Mouse (Mus musculus) induced T-regulatory cell, adult 2 months (primary cell): Measurements from ENCODE around the gene Spef1.
"Not testable (repeated sequence)": the region's sequence is repeated elsewhere in the genome, so short reads cannot be mapped to it uniquely, and the experiment has no call there.

Experiments
- DNase-seq: peaks from one replicate; pipeline ENCODE4 v3.0.0-alpha.2; 2012; ENCODE audit warnings: low read depth

Gene Spef1

DNA sequence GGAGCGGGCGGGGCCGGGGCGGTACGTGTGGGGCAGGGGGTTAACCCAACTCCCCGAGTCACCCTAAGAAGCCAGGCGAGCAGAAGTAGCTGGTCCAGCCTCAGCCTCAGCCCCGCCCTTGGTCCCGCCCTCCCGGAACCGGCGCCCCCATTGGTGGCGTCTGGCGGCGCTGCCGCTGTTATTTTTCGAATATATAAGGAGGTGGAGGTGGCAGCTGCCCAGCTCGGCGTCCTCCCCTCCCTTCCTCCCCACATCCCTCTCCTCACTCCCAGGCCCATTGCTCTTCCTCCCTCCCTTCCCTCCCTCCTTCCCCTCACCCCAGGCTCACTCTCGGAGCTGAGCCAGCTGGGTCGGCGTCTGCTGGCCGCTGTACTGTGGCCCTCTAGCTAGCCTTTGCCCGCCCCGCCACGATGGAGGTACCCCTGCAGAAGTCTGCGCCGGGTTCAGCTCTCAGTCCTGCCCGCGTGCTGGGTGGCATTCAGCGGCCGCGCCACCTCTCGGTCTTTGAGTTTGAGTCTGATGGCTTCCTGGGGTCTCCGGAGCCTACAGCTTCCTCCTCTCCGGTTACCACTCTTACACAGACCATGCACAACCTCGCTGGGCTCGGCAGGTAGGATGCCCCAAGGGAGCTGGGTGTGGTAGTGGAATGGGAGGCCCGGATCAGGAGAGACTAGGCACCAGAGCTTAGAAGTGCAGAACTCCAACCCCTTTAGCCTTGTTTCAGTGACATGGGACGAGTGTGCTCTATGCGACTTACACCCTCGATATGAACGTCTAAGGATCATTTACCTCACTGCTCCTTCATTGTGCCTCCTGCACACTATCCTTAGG lies at the start of gene Spef1, which contains the start of gene Cdc25b:
TSS of gene Spef1 (minus strand) at position 512 of the 831 bp plus-strand sequence.
TSS of gene Cdc25b (plus strand) at position 179 of the 831 bp plus-strand sequence.
- DNase-seq, result peak; percentile 93

DNA sequence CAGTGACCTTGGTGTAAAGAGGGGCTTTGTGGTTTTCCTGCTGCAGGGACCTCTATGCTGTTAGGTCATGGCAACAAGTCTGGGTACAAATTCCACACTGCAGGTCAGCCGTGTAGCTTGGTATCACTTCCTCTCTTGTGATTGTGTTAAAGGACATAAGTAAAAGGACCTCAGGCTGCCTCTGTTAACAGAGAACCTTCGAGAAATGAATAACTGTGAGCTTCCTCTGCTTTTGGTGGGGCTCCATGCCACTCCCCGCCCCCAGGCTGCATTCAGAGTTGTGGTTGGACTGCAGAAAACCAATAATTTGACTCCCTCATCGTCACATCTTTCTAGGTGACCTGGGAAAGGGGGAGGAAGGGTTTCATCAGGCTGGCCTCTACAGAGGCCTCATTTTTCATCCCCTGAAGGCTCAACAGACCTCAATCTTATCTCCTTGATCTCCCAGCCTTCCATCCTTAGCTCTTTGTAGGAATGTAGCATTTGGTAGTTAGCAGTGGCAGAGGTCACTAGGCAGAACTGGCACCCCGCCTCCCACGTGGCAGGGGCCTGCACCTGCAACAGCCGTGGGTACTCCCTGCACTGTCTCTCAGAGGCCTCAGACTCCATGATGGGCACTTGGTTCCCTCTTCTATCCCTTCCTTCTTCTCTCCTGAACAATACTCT lies 48.0 kb upstream of the Spef1 start:
- DNase-seq, result peak; percentile 46

DNA sequence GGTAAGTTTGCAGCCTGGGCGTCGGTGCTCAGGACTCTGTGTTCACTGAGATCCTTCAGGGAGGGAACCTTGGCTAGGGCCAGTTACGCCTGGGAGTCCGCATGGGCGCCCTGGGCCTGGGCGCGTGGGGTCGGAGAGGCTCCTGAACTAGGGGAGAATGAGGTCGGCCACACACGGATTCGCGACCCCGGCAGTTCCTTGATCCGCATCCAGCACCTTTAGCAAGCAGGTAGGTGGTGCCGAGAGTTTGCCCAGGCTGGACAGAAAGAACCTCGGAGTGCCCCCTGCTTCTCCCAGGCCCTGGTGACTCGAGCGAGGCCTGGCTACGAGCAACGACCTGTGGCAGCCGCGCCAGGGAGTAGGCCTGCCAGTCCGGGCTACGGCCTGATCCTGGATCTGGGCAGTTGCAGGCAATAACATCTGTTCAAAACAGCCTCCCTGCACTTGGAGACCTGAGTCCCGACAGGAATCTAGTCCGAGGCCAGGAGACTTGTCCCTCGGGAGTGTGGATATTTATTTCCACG lies 47.1 kb upstream of the Spef1 start:
- no peak for DNase-seq

DNA sequence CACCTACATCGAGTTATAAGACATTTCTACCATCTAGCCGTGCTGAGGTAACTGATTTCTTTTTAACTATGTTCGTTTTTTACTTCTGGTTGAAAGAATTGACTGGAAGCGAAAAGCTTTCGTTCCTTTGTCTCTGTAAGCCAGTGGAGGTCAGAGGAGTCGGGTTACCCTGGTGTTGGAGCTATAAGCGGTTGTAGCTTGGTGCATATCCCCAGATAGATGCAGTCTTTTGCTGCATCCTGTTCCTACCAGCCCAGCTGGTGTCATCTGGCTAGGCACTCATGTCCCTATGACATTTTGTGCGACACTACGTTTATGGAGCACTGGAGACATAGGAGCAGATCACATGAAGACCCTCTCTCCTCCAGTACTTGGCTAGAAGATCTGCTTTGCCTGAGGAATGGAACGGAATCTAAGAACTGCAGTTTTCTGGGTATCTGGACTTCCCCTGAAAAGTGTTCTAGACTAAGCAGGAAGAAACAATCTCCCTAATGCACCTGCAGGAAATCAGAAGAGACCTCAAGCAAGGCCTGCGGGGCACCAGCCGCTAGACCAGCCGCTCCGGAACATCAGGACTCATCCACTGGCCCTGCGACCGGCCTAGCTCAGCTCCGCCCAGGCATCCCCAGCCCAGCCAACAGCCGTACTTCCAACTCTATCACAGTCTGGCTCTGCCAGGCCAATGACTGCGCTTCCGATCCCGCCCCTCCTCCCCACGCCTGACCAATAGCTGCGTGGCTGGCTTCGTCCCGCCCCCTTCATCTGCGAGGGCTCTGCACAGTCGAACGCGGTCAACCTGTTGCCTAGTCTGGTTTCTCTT lies 46.4 kb upstream of the Spef1 start, which contains the start of gene Mavs:
TSS of gene Mavs (plus strand) at position 757 of the 820 bp plus-strand sequence.
- DNase-seq, result peak; percentile 97

DNA sequence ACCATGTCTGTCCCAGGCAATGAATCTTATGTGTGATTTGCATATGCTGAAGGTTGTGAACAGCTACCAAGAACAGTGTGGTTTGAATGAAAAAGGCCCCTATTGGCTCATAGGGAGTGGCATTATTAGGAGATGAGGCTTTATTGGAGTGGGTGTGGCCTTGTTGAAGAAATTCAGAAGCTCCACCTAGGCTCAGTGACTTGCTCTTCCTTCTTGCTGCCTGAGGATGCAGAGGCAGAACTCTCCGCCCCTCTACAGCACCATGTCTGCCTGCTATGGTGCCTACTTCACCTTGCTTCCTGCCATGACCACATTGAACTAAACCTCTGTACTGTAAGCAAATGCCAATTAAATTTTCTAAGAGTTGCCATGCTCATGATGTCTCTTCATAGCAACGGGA lies 45.5 kb upstream of the Spef1 start:
- peak; percentile 53 for DNase-seq

DNA sequence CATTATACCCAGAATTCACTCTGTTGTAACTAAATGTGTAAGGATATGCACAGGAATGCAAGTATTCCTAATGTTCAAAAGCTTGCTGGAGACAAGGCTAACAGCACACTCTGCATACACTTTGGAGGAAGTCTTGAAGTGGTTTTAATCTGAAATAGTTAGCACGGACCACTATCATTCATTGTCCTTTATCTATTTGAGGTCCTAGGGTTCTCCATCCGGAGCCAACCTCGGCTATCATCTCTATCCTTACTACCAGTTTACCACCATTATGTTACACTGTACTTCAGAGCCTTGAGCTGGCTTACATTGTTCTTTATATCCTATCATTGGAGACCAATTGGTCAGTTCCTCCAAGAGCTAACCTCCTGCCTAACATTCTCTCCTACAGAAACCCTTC lies 40.2 kb upstream of the Spef1 start:
- no peak for DNase-seq

DNA sequence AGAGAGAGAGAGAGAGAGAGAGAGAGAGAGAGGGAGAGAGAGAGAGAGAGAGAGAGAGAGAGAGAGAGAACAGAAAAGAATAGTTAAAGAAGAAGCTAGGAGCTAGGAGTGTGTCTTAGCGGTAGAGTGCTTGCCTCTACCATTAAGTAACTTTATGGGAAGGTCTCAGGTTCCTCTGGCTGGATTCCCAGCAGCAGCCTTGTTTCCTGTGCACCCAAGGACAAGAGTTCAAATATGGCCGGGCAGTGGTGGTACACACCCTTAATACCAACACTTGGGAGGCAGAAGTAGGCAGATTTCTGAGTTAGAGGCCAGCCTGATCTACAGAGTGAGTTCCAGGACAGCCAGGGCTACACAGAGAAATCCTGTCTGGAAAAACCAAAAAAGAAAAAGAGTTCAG lies 39.6 kb upstream of the Spef1 start:
- not testable (repeated sequence) for DNase-seq

DNA sequence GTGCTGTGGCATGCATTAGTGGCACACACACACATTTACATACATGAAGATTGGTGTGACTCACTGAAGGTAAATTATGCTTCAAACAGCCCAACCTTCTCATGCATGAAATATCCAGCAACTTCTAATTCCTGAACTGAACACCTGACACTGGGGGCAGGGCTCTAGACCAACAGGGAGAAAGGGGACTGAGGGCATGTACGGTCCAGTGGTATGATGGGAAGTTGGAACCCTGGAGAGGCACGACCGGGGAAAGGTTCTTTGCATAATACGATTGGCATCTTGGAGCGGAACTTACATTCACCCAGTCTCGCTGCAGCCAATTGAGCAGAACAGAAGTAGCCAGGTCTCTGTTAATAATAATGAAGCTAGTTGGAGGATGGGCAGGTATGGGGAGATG lies 38.1 kb upstream of the Spef1 start:
- DNase-seq, result no peak

DNA sequence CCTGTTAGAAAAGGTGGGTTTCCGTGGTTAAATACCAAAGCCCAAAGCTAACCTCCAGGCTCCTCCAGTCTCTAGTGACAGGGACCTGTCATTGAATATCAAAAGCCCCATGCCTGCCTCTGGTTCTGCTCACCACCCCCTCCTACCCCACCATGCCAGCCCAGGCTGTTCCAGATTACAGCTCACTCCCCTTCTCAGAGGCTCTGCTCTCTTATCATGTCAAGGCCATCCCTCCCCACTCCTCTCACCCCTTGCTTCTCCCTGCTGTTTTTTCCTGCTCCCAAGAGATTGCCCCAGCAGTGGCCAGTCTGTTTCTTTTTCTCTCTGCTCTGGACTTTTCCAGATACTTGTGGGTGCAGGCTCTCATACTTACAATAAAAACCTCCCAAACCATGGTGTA lies 36.5 kb upstream of the Spef1 start:
- no peak for DNase-seq

DNA sequence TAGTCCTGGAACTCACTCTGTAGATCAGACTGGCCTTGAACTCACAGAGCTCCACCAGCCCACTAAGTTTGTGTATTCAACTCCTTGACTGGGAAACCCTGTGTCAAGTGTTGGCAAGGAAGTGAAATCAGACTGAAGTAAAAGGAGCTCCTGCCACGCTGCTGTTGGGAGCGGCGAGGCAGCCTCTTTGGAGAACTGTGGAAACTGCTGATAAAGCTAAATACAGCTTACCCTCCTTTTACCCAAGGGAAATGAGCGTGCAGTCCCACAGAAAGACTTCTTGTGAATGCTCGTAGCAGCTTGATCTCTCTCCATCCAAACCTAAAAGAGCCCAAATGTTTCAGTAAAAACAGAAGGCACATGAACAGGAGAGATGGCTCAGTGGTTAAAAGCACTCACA lies 35.5 kb upstream of the Spef1 start:
- DNase-seq, result no peak

DNA sequence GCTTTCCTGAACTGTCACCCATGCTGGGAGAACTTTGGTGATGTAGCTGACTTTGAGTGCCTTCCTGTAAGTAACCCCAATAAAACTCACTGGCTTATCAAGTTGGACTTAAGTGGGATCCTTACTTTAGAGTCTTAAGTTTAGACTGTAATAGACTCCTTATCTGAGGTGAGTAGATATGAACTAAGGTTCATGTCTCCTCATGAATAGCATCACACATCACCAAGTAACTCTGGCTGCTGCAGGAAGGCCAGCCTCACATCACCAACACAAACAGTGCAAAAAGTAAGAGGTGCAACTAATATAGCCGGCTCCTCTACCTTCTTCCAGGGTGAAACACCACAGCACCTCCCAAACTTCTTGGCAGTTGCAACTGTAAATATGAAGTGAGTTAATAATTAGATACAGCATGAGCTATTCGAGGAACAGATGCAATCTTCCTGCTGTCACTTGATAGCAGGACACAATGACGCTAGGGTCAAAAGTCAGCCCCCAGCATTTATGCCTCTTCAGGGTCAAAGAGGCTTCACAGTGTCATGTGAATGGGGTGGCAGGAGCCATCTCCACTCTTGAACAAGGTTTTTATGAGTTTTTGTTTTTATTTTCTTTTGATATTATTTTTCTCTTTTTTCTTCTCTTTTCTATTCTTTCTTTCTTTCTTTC lies 34.9 kb upstream of the Spef1 start:
- DNase-seq, result no peak

DNA sequence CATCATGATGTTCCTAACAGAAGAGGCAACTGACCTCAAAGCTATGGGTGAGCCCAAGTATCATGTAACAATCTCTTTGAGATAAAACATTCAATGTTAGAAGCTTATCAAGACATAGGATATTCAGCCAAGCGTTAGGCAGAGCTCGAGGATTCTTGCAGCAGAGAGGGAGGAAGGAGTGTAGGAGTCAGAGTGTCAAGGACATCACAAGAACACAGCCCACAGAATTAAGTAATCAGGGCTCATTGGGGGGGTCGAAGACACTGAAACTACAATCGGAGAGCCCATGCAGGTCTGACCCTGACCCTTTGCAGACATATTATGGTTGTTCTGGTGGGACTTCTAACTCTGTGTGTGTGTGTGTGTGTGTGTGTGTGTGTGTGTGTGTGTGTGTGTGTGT lies 32.9 kb upstream of the Spef1 start:
- DNase-seq, result no peak

DNA sequence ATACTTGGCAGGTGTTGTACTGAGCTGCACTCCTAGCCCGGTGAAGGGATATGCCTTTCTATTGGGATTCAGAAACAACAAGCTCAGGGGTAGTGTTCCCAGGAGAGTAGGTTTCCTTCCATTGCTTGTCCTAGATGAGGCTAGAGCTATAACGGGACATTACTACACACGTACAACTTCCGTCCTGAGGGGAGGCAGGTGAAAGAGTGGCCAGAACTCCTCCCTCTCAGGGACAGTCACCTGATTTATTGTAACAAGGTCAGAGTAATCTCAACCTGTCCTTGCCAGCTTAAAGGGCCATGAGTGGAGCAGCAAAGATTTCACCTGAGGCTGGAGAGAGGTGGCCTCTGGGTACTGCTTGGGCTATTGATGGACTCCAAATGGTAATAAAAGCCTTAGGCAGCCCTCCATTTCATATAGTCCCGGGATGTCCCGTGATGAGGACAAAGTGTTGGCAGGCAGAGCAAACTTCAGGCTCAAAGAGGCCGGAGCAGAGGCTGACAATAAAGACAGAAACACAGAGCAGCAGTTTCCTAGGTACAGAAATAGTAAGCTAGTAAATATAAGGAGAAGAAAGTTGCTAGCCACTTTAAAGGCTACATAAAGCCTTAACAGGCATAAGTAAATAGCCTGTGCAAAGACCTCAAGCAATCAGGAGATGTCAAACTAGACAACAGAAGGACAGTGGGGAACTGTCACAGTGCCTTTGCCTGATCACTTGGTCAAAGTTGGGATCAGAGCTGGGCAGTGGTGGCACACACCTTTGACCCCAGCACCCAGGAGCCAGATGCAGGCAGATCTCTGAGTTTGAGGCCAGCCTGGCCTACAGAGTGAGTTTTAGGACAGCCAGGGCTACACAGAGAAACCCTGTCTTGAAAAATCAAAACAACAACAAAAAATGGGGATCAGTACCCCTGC lies 29.1 kb upstream of the Spef1 start:
- no peak for DNase-seq

DNA sequence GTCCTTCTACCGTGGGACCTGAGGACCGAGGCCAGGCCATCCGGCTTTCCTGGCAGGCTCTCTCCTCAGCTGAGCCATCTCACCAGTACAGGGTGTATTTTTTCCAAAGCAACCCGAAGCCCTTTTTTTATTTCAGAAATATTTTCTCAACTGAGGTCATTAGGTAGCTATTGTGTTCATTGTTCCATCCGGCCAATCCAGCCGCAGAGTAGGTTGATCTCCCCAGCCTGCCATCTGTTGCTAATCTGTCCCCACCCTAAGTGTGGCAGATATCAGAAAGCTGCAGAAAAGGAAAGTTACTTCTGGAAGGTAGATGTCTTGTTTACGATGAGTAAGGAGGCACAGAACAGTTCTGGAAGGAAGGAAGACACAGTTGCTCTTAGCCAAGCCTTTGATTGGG lies 26.7 kb upstream of the Spef1 start:
- no peak for DNase-seq

DNA sequence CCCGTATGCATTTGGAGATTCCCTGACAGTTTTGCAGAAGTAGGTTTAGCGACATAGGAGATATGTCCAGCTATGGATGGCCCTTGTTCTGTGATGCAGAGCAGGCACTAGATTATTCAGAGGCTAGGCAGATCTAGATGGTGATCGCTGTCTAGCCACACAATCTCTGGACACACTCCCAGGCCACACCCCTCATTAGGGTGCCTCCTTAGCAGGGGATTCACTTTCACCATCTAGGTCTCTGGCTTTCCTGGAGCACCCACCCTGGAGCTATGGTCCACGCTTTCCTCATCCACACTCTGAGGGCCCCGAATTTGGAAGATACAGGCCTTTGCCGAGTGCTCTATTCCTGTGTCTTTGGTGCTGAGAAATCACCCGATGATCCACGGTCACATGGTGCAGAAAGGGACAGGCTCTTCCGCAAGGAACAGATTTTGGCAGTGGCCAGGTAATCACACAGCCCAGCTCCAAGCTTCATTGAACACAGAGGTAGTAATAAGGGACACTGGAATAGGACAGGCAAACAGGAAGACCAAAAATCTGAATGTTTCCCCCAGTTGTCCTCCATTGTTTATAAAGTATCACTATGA lies 24.0 kb upstream of the Spef1 start:
- DNase-seq, result no peak

DNA sequence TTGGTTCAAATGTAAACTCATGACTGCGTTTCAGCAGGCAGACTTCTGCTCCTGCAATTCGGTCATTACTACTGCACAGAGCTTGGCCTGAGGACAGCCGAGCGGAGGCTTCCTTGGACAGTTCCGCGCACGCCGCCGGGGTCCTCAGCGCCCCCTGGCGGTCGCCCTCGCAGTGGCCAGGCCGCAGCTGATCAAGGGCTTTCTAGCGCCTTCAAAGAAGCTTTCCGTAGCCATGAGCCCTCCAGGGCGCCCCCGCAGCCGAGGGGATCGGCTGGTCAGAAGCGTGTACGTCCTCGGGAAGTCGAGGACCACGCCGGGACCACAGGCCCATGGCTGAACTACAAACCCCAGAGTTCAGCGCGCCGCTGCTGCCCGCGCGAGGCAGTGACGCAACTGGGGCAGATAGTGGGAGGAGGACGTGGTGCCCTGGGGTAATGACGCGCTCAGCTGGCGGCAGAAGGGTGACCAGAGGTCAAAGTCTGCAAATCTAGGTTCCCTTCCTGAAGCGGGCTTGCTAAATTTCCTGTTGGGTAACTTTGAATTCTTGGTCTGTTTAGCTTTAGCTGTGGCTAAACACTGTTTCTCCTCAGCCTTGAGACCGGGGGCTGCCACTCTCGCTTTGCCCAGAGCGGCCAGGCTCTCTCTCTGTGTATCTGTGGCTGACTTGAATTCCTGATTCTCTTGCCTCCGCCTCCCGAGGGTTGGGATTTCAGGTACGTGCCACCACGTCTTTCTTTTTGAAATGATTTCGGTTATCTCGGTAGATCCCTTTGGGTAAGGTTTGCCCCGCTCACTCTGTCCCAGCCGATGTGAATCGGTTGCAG lies 23.1 kb upstream of the Spef1 start:
- peak; percentile 94 for DNase-seq

DNA sequence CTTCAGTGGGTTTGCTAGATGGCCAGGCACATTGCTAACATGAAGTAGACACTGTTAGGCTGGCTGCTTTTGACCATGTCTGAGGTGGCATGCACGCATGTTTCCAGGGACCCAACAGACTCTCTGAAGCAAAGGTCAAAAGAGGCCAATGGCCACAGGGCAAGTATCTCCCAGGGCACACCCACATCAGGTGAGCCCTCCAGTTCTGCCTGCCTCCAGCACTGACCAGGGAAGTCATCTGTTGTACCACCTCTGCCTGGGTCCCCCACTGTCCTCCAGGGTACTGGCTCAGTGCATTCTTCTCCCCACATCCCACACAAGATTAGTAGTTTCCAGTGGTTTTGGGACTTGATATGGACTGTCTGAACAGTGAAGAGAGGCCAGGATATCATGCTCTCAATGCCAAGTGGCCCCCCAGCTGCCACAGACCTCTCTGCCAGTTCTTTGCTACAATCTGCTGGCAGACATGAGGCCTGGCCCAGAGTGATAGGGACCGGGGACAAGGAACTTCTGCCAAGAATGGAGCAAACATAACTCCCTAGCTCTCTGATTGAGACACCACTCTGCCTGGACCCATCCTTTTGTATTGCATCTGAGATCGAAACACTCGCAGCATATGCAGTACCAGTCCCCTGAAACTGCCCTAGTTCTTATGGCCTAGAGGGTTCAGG lies 22.2 kb upstream of the Spef1 start:
- DNase-seq, result no peak

DNA sequence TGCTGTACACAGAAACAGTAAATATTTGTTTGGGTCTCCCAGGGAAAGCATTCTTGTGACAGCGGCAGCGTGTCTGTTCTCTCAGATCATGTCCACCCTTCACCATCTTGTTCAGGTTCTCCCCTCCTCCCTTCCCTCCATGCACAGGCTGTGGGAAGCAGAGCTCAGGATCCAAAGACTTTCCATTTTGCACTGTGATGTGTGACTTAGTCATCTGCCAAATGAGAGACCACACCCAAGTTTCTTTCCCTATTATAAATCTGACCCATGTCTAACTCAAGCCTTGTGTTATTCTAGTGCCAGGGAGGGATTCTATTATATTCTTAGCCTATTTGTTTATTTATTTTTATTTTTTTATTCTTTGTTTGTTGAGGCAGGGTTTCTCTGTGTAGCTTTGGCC lies 21.3 kb upstream of the Spef1 start:
- no peak for DNase-seq

DNA sequence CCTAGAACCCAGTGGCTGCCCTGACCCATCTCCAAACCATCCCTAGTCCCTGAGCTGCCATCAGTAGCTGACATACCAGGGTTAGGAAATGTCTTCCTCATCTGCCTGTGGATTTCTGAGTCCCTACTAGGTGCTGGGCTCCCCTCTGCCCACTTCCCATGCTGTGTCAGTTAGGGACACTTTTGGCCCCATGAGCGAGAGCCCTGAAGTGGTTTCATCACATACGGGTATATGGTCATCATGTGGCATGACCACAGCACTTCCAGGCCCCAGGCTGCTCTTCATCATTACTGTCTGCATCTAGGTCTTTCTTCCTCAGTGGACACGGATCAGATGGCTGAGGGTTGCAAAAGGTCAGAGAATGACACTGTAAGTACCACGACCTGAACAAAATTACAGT lies 19.7 kb upstream of the Spef1 start, which contains the start of gene Ap5s1:
TSS of gene Ap5s1 (plus strand) at position 301 of the 400 bp plus-strand sequence.
- no peak for DNase-seq
